Mouse (Mus musculus): ENCODE results near the gene Hoxc11.

The Hoxc11 gene

DNA sequence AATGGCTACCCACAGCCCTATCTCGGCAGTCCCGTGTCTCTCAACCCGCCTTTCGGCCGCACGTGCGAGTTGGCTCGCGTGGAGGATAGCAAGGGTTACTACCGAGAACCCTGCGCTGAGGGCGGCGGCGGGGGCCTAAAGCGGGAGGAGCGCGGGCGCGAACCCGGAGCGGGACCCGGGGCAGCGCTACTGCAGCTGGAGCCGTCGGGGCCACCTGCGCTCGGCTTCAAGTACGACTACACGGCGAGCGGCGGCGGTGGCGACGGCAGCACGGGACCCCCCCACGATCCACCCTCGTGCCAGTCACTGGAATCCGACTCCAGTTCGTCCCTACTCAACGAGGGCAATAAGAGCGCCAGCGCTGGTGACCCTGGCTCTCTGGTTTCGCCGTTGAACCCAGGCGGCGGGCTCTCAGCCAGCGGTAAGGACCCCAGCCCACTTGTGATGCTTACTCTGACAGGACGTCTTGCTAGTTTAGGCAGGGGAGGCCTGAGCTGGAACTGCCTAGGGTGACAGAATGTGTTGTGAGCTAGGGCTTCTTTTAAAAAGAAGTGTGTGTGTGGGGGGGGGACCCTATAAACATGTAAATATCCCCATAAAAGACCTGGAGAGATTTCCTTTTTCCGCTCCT is 17.1 kb upstream of the Hoxc11 start:
- DNase-seq = no peak

GRCm38 (mm10) chr15:102939256-102940155 is 14.7 kb upstream of the Hoxc11 start:
- no peak for DNase-seq

DNA sequence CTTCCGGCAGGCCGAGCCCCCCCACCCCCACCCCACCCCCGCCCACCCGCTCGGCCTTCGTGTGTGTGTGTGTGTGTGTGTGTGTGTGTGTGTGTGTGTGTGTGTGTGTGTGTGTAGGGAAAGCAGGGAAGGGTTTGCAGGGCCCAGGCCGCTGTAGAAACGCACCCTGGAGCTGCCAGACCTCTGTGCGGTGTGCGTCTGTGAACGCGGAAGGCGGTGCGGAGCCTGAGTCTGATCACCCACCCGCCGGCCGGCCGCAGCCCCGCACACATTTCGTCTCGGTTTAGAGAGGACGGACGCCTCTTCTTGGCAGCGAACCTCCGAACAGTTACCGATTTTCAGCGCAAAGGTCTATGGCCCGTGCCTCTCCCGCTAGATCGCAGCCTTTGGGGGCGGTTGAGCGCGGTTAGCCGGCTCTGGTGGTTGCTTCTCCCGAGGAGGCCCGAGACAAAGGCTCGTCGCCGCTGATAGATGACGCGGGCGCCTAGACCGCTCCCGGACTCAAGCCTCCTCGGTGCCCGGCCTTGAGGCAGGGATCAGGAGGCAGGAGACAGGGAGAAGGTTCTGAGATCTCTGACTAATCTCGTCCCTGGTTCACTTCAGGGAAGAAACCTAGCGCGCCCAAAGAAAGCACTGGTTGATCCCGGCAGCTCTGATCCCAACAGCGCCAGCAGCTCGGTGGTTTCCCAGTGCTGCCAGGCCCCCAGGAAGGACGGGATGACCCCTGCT is 11.3 kb upstream of the Hoxc11 start:
- no peak for DNase-seq

DNA sequence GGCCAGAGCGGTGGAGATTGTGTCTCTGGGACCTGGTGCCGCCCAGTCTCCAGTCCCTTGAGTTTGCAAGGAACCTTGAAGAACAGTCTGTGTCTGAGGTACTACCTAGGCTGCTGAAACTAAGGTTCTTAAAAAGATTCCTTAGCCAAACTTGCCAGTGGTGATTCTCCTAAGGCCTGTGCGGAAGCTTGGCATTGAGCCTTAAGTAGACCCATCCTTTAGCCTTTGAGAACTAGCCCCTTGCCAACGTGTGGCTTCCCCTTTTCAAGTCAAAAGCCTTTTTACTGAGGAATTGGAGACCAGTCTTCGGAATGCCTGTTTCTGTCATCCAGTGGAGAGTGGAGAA is 10.8 kb upstream of the Hoxc11 start:
- no peak for DNase-seq

GRCm38 (mm10) chr15:102945185-102946077 is 8.8 kb upstream of the Hoxc11 start:
- DNase-seq = no peak

DNA sequence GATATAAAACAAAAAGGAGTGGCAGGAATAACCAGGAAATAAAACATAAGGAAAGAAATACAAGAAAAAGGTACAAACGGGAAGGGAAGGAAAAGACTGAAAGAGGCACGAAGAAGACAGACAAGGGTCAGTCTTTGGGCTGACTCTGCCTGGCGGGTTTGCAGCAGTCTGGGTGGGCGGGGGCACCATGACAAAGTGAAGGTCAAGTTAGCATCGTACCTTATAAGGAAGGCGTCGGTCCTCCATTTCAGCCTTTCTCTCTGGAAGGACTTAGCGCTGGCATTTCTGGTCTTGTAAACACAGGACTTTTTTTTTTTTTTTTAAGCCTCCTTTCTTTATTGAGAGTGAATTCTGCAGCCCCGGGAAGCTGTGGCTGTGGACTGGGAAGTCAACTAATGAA is 7.0 kb upstream of the Hoxc11 start:
- DNase-seq = no peak

GRCm38 (mm10) chr15:102948842-102949241 is 5.4 kb upstream of the Hoxc11 start:
- DNase-seq = no peak

DNA sequence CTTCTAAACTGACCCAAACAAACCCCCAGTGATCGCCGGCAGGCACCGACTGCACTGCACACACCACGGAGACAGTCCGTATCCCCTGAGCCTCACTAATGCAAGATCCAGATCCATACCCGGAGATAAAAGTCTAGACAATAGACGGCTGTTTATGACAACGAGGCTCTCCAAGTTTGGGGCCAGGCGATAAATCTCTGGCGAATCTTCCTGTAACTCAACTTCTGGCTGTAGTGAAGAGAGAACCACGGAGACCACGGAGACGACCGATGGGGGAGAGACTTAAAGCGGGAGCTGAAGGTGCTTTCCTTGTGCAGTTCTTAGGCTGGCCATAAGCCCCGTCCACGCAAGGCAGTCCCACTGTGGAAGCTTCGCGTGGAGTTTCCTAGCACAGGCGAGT is 4.5 kb upstream of the Hoxc11 start:
- DNase-seq = no peak

DNA sequence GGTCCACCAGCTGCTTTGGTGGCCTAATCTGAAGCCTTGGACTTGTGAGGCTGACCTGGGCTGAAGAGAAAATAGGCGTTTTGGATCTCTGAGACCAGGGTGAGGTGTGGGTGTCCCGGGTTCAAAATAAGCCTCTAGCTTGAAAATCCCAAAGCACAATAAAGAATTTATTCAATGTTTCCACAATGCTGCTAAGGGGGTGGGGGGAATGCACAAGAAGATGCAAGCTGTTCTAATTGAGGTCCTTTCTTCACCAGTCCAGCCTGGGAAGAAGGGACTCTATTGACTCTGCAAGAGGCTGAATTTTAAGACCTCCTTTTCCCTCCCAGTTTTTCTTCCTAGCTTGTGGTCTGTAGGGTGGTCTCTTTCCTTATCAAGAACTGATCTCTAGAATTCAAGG is 3.4 kb upstream of the Hoxc11 start:
- no peak for DNase-seq

DNA sequence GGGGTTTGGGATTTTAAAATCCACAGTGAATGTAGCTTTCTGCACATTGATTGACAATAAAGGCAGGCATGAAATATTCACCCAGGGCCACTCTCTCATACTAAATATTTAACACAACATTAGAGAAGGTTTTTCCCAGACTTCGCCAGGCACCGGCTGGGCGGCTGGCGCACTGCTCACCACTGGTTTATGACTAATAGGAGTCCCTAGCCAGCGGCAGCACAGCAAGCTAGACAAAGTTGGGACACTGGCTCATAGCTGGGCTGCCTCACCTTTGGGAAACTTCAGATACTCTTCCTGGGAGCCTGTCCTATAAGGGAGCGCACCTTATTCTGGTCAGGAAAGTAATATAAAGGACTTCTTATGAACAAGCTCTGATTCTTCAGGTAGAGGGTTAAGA is 666 bp upstream of the Hoxc11 start:
- no peak for DNase-seq

GRCm38 (mm10) chr15:102955007-102955382 is 768 bp downstream of the Hoxc11 start:
- no peak for DNase-seq

- DNase-seq = no peak
Observed at GRCm38 (mm10) chr15:102955833-102956640, 1.8 kb downstream of the Hoxc11 start.

DNA sequence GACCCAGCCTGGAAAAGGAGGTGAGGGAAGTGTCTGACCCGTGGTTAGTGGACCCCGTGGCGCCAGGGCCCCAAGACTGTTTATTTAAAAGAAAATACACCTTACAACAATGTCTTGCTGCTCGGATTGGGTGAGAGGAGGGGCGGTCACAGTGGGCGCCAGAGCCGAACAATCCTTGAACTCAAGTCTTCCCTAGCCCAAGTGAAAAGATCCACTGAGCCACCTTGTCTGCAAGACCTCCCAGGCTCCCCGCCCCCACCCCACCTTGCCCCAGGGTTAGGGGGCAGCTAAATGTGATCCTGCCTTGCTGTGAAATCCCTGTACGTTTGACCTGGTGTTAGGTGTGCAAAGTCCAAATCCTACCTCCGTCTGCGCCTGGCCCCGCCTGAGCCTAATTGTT is 2.7 kb downstream of the Hoxc11 start:
- no peak for DNase-seq

DNA sequence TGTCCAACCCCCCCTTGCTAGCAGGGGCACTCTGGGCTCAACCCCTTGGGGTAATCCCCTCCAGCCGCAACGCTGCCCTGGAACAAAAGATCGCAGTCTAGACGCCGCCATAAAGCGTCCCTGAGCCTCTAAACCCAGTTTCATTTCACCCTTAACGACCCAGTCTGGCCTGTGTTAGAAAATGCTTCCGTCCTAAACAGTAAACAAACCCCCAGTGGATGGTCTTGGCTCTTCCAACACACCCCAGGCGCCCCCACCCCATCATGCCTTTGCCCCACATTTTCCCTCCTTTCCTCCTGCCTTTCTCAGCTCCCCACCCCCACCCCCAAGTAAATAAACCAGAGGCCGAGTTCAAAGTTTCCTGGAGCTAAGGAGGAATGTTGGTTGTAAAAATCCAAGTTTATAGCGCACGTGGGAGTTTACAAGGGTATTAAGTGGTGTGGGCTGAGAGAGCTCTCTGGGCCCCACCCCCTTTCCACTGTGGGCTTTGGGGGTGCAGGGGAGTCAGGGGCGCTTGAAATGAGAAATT is 5.5 kb downstream of the Hoxc11 start:
- DNase-seq = no peak

DNA sequence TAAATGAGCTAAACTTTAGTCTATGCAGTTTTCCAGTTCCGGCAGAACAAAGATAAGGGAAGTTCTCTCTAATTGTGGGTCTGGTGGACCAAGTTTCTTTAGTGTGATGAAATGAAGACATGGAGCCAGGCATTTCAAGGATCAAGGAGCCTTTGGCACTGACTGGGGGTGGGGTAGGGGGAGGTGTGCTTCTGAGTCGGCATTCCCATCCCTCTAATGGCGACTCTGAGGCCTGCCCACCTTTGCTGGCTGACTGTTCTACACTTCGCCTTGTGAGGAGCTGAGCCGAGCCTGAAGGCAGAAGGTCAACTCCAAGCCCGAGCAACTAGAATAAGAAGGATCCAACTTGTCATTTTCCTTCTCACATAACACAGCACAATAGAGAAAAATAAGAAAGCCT is 7.5 kb downstream of the Hoxc11 start:
- no peak for DNase-seq

- no peak for DNase-seq
Observed at GRCm38 (mm10) chr15:102962492-102962891, 8.3 kb downstream of the Hoxc11 start.

DNA sequence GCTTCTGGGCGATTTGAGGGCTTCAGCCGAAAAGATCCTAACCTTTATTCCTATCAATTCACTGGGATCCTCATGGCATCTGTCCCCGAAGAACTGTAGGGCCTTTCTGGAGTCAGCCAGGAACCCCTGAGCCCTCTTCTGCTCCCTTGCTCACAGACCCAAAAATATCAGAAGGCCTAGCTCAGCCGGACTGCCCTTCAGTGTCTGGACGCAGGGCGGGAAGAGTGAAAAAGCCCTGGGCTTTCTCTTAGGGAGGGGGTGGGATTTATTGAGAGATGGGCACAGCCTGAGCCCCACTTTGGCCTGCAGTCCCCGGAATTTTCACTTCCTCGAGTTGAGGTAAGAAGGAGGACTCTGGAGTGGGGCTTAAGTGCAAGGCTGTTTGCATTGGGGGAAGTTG is 9.0 kb downstream of the Hoxc11 start:
- DNase-seq = no peak

DNA sequence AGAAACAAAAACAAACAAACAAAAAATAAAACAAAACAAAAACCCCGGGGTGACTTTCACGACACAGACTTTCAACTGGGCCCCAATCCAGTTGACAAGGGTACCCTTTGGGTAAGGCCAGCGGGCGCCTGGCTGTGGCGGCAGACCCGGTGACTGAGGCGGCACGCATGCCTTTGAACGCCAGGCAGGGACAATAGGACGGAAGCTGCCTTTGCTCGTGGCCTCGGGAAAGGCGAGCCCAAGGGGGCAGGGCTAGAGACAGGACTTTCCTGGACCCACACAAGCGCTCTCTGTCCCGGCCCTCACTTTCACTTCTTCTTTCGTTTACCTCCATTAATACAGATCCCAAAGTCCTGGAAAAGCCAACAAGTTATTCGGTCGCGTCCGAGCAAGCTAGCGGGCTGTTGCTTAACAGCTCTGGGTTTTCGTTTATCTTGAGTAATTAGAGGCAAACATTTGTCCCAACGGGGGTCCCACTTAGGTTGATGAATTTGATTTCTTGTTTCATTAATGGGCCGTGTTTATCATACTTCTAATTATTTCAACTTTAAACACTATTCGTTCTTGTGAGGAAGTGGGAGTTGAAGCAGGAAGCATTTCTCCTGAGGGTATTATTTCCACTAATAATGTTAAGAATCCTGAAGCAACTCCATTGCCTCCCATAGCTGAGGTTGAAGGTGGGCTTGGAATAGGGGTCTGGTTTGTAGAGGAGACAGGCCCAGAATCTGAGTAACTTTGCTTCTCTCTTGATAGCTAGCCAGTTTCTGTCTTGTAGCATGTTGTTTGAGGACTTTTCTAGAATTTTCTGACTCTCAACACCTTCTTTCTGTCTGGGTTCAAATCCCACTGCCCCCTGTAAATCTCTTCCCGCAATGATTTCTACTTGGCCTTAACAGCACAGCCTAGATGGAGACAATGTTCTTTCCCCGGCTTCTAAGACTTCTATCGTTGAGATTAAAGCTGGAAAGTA is 9.7 kb downstream of the Hoxc11 start:
- DNase-seq = no peak

- no peak for DNase-seq
Observed at GRCm38 (mm10) chr15:102965003-102965891, 11.0 kb downstream of the Hoxc11 start.

All from spleen, adult 18-20 months (tissue).